Mouse (Mus musculus) liver, adult 2 months (tissue): ENCODE measurements around the gene Fndc10.

Source experiments
- CTCF ChIP-seq: fragments of 200-500 bp; IDR thresholded peaks from 2 replicates; pipeline ENCODE4 v1.5.1; 2011; ENCODE audit warnings: low read depth, low read length, control low read depth
- POLR2A ChIP-seq: fragments of 200-500 bp; IDR thresholded peaks from 2 replicates; pipeline ENCODE4 v1.6.1; 2011; ENCODE audit warnings: low read length, control low read depth; ENCODE audit not compliant: insufficient read depth; ENCODE audit errors: extremely low read depth

DNA sequence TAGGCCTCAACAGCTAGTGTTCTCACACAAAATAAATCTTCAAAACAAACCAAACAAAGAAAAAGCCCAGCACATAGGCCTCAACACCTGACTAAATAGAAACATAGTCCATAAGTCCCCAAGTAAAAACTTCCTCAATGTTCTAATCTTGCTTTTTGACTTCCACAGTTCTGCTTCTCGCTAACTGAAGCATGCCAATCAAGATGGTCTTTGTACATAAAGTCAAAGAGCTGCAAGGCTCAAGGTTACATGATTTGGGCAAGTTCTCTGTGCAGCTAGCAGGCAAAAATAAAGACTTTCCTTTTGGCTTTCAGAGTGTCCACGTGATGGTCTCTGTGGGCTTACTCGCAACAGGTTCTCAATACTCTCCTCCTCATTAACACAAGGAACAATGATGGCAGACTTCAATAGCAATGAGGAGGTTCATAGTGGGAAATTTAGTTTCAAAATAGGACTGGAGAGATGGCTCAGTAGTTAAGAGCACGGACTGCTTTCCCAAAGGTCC is 9.3 kb downstream of the Fndc10 start:
- TF ChIP-seq CTCF, result no peak
- no peak for TF ChIP-seq POLR2A
